Mouse (Mus musculus): Measurements from ENCODE around the gene Cacna1d. TPM values are rescaled to one million over a fixed set of nuclear protein-coding genes. Genes with fewer than 3 reads are reported as not detected.

Cacna1d gene
- polyA plus RNA-seq, 1 experiment from 2014 or later = 10.1 TPM

DNA sequence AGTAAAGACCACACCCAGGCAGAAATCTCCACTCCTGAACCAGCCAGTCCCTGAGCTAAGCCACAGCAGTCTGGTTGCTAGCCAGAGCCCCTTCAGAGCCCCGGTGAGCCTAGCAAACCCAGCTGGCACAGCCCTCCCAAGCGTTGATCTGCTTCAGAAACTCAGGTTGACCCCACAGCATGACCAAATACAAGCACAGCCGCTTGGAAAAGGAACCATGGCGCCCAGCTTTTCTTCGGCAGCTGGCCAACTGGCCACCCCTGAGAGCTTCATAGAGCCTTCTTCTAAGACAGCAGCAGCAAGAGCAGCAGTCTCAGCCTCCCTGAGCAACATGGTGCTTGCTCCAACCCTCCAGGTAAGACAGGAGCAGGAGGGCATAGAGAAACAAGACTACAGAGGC is 28.1 kb upstream of the Cacna1d start:
- H3K4me3 ChIP-seq (replicated peaks; ENCODE audit: low read depth, low read length) = no peak overlapping the region
- H3K27ac ChIP-seq (replicated peaks; ENCODE audit: low read depth, low read length) = no peak overlapping the region
- H3K4me2 ChIP-seq (ENCODE audit: low read length) = no peak overlapping the region
- no peaks in the 10 kb centered on the region for H3K4me1 ChIP-seq (ENCODE audit: control insufficient read depth, insufficient read depth, low read length)
- H3K27me3 ChIP-seq (ENCODE audit: control insufficient read depth, insufficient read depth, low read length) = no peaks in the 10 kb centered on the region
- H3K36me3 ChIP-seq (ENCODE audit: control insufficient read depth, insufficient read depth, low read length) = peaks cover 72% of the 10 kb centered on the region
- ATAC-seq (ENCODE audit: low FRiP score, low TSS enrichment) = no peak
- no peak for DNase-seq
- WGBS = 92% methylated on average over 5 of the region's 5 CpGs
- no peak overlapping the region for H3K9ac ChIP-seq (replicated peaks; ENCODE audit: low read length)
- H3K9me3 ChIP-seq (ENCODE audit: control insufficient read depth, low read length) = no peaks in the 10 kb centered on the region

GRCm38 (mm10) chr14:30515931-30516723 is 24.9 kb upstream of the Cacna1d start:
- no peaks in the 10 kb centered on the region for H3K9me3 ChIP-seq (ENCODE audit: control insufficient read depth, low read length)
- H3K27ac ChIP-seq (replicated peaks; ENCODE audit: low read depth, low read length) = no peak overlapping the region
- no peaks in the 10 kb centered on the region for H3K27me3 ChIP-seq (ENCODE audit: control insufficient read depth, insufficient read depth, low read length)
- no peak overlapping the region for H3K4me3 ChIP-seq (replicated peaks; ENCODE audit: low read depth, low read length)
- H3K9ac ChIP-seq (replicated peaks; ENCODE audit: low read length) = no peak overlapping the region
- 92% methylated on average over 13 of the region's 13 CpGs for WGBS
- no peak for ATAC-seq (ENCODE audit: low FRiP score, low TSS enrichment)
- peak; percentile 71 for DNase-seq
- no peaks in the 10 kb centered on the region for H3K4me1 ChIP-seq (ENCODE audit: control insufficient read depth, insufficient read depth, low read length)
- H3K4me2 ChIP-seq (ENCODE audit: low read length) = no peak overlapping the region
- peaks cover 66% of the 10 kb centered on the region for H3K36me3 ChIP-seq (ENCODE audit: control insufficient read depth, insufficient read depth, low read length)

DNA sequence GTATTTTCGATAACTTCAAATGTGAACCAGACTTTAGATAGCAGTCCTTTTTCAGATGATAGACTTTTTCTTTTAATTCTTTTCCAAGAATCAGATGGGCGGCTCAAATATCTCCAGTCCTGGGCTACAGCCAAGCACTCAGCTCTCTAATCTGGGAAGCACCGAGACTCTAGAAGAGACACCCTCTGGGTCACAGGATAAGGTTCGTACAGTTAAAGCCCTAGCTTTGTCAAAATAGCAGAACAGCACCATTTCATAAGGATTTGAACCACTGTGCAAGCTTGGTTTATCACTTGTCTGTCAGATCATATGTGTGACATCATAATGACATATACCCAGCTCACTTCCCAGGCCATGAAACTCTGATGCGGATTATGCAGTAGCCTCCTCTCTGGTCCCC is 21.6 kb upstream of the Cacna1d start:
- Histone ChIP-seq H3K27me3 (ENCODE audit: control insufficient read depth, insufficient read depth, low read length) (no peaks in the 10 kb centered on the region), H3K4me1 (ENCODE audit: control insufficient read depth, insufficient read depth, low read length) (no peaks in the 10 kb centered on the region), H3K9ac (replicated peaks; ENCODE audit: low read length) (no peak overlapping the region), H3K27ac (replicated peaks; ENCODE audit: low read depth, low read length) (no peak overlapping the region), H3K9me3 (ENCODE audit: control insufficient read depth, low read length) (no peaks in the 10 kb centered on the region), H3K4me3 (replicated peaks; ENCODE audit: low read depth, low read length) (no peak overlapping the region), H3K36me3 (ENCODE audit: control insufficient read depth, insufficient read depth, low read length) (peaks cover 56% of the 10 kb centered on the region), H3K4me2 (ENCODE audit: low read length) (no peak overlapping the region)
- 95% methylated on average over 5 of the region's 5 CpGs for WGBS
- no peak for DNase-seq
- ATAC-seq (ENCODE audit: low FRiP score, low TSS enrichment) = no peak

- Histone ChIP-seq H3K36me3 (ENCODE audit: control insufficient read depth, insufficient read depth, low read length) (peaks cover 75% of the 10 kb centered on the region), H3K9ac (replicated peaks; ENCODE audit: low read length) (no peak overlapping the region), H3K4me3 (replicated peaks; ENCODE audit: low read depth, low read length) (no peak overlapping the region), H3K4me1 (ENCODE audit: control insufficient read depth, insufficient read depth, low read length) (no peaks in the 10 kb centered on the region), H3K27ac (replicated peaks; ENCODE audit: low read depth, low read length) (no peak overlapping the region), H3K27me3 (ENCODE audit: control insufficient read depth, insufficient read depth, low read length) (no peaks in the 10 kb centered on the region), H3K4me2 (ENCODE audit: low read length) (no peak overlapping the region), H3K9me3 (ENCODE audit: control insufficient read depth, low read length) (no peaks in the 10 kb centered on the region)
- DNase-seq (no peak), ATAC-seq (ENCODE audit: low FRiP score, low TSS enrichment) (no peak)
- 96% methylated on average over 6 of the region's 6 CpGs for WGBS
Observed at GRCm38 (mm10) chr14:30510214-30510763, 19.0 kb upstream of the Cacna1d start.

GRCm38 (mm10) chr14:30504990-30505389 is 13.7 kb upstream of the Cacna1d start:
- Histone ChIP-seq H3K4me1 (ENCODE audit: control insufficient read depth, insufficient read depth, low read length) (no peaks in the 10 kb centered on the region), H3K9me3 (ENCODE audit: control insufficient read depth, low read length) (no peaks in the 10 kb centered on the region), H3K9ac (replicated peaks; ENCODE audit: low read length) (no peak overlapping the region), H3K27me3 (ENCODE audit: control insufficient read depth, insufficient read depth, low read length) (no peaks in the 10 kb centered on the region), H3K27ac (replicated peaks; ENCODE audit: low read depth, low read length) (no peak overlapping the region), H3K4me2 (ENCODE audit: low read length) (no peak overlapping the region), H3K4me3 (replicated peaks; ENCODE audit: low read depth, low read length) (no peak overlapping the region), H3K36me3 (ENCODE audit: control insufficient read depth, insufficient read depth, low read length) (peaks cover 55% of the 10 kb centered on the region)
- DNase-seq (no peak), ATAC-seq (ENCODE audit: low FRiP score, low TSS enrichment) (no peak)
- 81% methylated on average over 5 of the region's 5 CpGs for WGBS

DNA sequence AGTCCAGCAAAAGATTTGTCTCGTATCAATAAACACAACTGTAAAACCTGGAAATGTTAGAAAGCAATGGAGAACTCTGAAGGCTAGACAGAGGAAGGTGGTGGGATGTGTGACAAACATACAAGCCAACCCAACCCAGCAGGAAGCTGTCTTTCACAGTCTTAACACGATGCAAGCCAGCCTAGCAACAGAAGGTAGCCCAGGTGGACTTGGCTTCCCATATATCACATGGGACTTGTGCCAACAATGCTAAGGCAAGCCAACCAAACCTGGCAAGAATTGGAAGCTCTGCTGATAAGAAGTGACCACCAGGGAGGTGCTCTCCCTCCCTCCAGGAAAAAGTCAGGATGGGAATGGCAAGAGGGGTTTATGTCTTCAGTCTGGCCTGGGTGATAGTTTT is 6.9 kb upstream of the Cacna1d start:
- no peak overlapping the region for H3K4me3 ChIP-seq (replicated peaks; ENCODE audit: low read depth, low read length)
- H3K4me2 ChIP-seq (ENCODE audit: low read length) = no peak overlapping the region
- no peaks in the 10 kb centered on the region for H3K4me1 ChIP-seq (ENCODE audit: control insufficient read depth, insufficient read depth, low read length)
- ATAC-seq (ENCODE audit: low FRiP score, low TSS enrichment) (no peak), DNase-seq (no peak)
- H3K9ac ChIP-seq (replicated peaks; ENCODE audit: low read length) = no peak overlapping the region
- no peaks in the 10 kb centered on the region for H3K9me3 ChIP-seq (ENCODE audit: control insufficient read depth, low read length)
- H3K27me3 ChIP-seq (ENCODE audit: control insufficient read depth, insufficient read depth, low read length) = no peaks in the 10 kb centered on the region
- H3K27ac ChIP-seq (replicated peaks; ENCODE audit: low read depth, low read length) = no peak overlapping the region
- H3K36me3 ChIP-seq (ENCODE audit: control insufficient read depth, insufficient read depth, low read length) = peaks cover 29% of the 10 kb centered on the region
- WGBS = 95% methylated on average over 2 of the region's 2 CpGs

DNA sequence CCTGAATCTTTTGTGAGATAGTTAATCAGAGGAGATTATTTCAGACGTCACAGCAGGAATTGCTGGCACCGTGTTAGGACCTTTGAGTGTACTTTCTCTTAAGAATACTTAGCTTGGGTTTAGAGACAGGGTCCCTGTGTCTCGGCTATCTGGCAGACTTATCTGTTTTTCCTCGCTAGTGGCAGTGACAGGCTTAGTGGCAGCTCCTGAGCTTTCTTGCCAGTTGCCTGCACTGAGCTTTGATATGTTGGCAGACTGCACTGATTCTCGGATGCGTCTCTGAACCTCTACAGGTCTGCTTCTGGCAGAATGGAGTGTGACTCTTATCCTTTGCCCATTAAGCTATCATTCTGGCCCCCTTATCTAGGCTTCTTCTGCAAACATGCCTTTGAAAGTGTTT is 3.7 kb upstream of the Cacna1d start:
- no peaks in the 10 kb centered on the region for H3K4me1 ChIP-seq (ENCODE audit: control insufficient read depth, insufficient read depth, low read length)
- H3K9me3 ChIP-seq (ENCODE audit: control insufficient read depth, low read length) = no peaks in the 10 kb centered on the region
- 66% methylated on average over 6 of the region's 6 CpGs for WGBS
- peaks cover 47% of the 10 kb centered on the region for H3K36me3 ChIP-seq (ENCODE audit: control insufficient read depth, insufficient read depth, low read length)
- DNase-seq (no peak), ATAC-seq (ENCODE audit: low FRiP score, low TSS enrichment) (no peak)
- H3K4me3 ChIP-seq (replicated peaks; ENCODE audit: low read depth, low read length) = no peak overlapping the region
- no peak overlapping the region for H3K27ac ChIP-seq (replicated peaks; ENCODE audit: low read depth, low read length)
- no peaks in the 10 kb centered on the region for H3K27me3 ChIP-seq (ENCODE audit: control insufficient read depth, insufficient read depth, low read length)
- no peak overlapping the region for H3K4me2 ChIP-seq (ENCODE audit: low read length)
- H3K9ac ChIP-seq (replicated peaks; ENCODE audit: low read length) = no peak overlapping the region

DNA sequence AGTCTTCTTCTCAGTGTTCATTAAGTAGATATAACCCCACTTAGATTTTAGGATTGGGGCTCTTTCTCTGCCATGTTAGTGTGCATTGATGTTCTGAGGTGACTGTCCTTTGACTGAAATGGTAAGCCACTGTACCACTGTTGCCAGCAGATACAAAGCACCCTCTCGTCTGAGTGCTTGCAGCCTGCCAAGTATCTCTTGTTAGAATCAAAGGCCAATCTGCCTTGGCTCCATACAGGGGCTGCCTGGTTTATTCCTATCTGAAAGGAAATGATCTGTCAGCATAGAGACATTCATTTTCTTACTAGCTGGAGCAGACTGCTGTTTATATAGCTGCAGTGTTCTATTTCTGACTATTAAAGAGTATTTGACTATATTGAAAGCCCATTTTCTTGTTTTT is 2.0 kb upstream of the Cacna1d start:
- H3K9me3 ChIP-seq (ENCODE audit: control insufficient read depth, low read length) = no peaks in the 10 kb centered on the region
- H3K4me1 ChIP-seq (ENCODE audit: control insufficient read depth, insufficient read depth, low read length) = no peaks in the 10 kb centered on the region
- DNase-seq = no peak
- H3K27me3 ChIP-seq (ENCODE audit: control insufficient read depth, insufficient read depth, low read length) = no peaks in the 10 kb centered on the region
- H3K9ac ChIP-seq (replicated peaks; ENCODE audit: low read length) = no peak overlapping the region
- H3K36me3 ChIP-seq (ENCODE audit: control insufficient read depth, insufficient read depth, low read length) = peaks cover 55% of the 10 kb centered on the region
- no peak overlapping the region for H3K4me3 ChIP-seq (replicated peaks; ENCODE audit: low read depth, low read length)
- no peak overlapping the region for H3K4me2 ChIP-seq (ENCODE audit: low read length)
- H3K27ac ChIP-seq (replicated peaks; ENCODE audit: low read depth, low read length) = no peak overlapping the region
- ATAC-seq (ENCODE audit: low FRiP score, low TSS enrichment) = no peak
- 83% methylated on average over 1 of the region's 1 CpGs for WGBS

DNA sequence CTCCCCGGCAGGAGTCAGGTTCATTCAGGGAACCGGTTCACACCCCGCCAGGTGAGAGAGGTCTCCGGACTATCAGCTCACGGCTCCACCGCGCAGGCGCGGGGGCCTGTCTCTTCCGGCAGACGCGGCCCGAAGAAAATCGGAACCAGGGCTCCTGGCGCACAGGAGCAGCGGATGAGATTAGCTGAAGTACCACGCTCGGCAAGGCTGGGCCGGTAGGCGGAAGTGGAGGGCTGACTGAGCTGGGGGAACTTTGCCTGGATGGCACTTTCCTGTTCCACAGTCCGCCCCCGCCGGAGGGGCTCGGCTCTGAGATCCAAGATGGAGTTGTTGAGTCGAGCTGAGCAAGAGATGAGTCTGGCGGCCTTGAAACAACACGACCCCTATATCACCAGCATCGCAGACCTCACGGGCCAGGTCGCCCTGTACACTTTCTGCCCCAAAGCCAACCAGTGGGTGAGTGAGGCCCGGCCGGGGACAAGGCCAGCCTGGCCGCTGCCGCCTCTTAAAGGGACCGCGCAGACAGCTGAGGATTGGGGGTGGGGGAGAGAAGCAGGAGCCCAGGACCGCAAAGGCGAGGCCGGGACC is 11.8 kb downstream of the Cacna1d start, which contains the start of gene Dcp1a:
Dcp1a (plus strand) TSS at position 175 of the 588 bp plus-strand sequence.
- peak; percentile 98 for DNase-seq
- peaks cover 25% of the 10 kb centered on the region for H3K36me3 ChIP-seq (ENCODE audit: control insufficient read depth, insufficient read depth, low read length)
- H3K9me3 ChIP-seq (ENCODE audit: control insufficient read depth, low read length) = no peaks in the 10 kb centered on the region
- no peaks in the 10 kb centered on the region for H3K27me3 ChIP-seq (ENCODE audit: control insufficient read depth, insufficient read depth, low read length)
- peak; percentile 99 for ATAC-seq (ENCODE audit: low FRiP score, low TSS enrichment)
- peak within 1 kb of the TSS; percentile 54 for H3K4me2 ChIP-seq (ENCODE audit: low read length)
- H3K4me1 ChIP-seq (ENCODE audit: control insufficient read depth, insufficient read depth, low read length) = peaks cover 11% of the 10 kb centered on the region
- peak within 1 kb of the TSS; percentile 67 for H3K4me3 ChIP-seq (replicated peaks; ENCODE audit: low read depth, low read length)
- peak within 1 kb of the TSS; percentile 85 for H3K27ac ChIP-seq (replicated peaks; ENCODE audit: low read depth, low read length)
- under 1% methylated on average over 39 of the region's 39 CpGs for WGBS
- H3K9ac ChIP-seq (replicated peaks; ENCODE audit: low read length) = peak within 1 kb of the TSS; percentile 84

All from midbrain, embryonic 14.5 days (tissue).